Mouse (Mus musculus) kidney, postnatal 14 days (tissue): ENCODE measurements around the gene Nat14.

Experiments used
- DNase-seq: peaks from one replicate; pipeline ENCODE4 v3.0.0; 2022; ENCODE audit warnings: mixed read lengths

The Nat14 gene

DNA sequence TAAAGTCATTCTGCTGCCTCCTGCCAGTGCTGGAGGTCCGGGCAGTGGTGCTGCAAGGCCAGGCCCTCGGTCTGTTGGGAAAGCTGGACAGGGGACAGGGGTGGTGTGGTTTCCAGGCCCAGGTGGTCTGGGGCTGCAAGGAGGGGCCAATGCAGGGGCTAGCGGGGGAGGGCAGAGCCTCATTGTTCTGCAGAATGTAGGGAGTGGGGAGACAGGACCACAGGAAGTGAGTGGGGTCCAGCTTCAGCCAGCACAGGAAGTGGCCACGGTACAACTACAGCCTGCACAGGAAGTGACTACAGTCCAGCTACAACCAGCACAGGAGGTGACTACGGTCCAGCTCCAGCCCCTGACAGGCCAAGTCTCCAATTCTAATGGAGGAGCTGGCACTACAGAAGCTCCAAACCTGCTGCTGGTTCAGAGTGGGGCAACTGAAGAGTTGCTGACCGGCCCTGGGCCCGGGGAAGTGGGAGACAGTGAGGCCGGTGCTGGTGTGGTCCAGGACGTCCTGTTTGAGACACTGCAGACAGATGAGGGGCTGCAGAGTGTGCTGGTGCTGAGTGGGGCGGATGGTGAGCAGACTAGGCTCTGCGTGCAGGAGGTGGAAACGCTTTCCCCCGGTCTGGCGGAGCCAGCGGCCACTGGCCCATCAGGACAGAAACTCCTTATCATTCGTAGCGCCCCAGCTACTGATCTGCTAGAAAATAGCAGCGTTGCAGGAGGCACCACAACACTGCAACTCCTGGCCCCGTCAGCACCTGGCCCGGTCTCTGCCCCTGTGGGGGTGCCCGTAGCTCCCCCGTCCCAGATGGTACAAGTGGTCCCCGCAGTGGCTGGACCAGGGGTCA lies 628 bp upstream of the Nat14 start:
- peak; percentile 6 for DNase-seq

DNA sequence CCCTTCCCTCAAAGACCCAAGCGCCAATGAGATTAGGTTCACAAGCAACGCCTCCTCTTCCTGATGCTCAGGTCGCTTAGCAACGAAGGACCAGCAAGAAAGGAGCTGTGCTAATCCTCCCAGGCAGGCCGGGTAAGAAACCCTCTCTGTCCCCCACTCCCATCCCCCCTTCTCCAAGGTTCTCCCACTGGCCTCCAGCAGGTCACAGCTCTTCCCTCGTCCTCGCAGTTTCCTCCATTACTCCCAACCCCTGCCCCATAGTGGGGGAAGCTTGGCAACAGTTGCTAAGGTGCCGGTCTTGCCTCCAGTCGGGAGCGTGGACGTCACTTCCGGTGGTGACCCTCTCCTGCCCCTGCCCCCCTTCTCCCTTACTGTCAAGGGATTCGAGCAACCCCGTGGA lies 680 bp downstream of the Nat14 start:
- DNase-seq = peak; percentile 84

DNA sequence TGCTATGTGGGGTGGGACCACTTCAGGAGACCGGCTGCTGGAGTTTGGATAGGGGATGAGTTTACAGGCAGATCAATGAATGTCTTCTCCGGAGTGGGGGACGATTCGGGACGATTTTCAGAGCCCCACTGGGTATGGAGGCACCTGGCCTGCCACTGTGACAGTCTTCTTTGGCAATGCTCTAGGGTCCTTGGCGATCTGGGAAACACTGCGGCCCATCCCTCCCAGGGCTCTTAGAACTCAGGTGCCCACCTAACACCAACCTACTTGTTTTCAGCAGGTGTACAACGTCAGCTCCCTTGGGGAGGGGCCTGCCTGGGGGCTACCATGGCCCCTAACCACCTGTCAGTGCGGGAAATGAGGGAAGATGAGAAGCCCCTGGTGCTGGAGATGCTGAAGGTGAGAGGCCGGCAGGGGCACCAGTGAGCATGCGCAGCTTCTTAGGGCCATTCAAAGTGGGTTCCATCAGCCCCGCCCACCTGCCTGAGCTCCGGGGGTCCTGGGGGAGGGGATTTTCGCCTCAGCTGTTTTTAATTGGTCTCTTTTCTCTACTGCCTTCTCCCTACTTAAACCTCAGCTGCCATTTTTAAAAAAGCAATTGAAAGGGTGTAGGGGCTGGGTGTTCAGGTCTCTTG lies 1.2 kb downstream of the Nat14 start:
- DNase-seq = peak; percentile 62

DNA sequence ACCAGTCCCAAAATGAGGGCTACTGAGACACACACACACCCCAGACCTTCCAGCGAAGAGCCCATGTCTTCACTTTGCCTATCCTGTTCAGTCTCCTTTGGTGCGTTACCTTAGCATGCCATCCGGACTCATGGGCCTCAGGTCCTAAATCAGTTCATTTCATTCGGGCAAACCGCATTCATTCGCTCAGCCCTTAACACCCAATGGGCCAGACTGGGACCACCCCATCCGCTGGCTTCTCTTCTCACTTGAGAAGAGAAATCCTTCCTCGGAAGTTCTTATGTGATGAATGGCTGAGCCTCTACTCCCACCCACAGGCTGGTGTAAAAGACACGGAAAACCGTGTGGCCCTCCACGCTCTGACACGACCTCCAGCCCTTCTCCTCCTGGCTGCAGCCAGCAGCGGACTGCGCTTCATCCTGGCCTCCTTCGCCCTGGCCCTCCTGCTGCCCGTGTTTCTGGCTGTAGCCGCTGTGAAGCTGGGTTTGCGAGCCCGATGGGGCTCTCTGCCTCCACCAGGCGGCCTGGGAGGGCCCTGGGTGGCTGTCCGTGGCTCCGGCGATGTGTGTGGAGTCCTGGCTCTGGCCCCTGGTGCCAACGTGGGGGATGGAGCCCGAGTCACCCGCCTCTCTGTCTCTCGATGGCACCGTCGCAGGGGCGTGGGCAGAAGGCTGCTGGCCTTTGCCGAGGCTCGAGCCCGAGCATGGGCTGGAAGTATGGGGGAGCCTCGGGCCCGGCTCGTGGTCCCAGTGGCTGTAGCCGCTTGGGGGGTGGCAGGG lies 1.9 kb downstream of the Nat14 start:
- peak; percentile 62 for DNase-seq

DNA sequence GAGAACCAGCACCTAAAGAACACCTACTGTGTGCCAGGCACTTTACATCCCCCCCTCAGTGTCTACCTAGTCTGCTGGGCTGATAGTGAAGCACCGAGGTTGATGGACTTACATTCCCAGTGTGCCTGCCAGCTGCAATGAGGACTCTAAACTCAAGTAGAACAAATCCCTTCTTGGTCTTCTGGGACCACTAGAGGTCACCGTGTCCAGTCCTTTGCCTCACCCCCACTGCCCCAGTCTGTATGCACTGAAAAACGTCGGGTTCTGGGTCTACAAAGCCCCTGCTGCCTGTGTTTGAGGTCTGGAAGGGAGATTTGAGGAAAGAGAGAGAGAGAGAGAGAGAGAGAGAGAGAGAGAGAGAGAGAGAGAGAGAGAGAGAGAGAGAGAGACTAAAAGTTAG lies 2.7 kb downstream of the Nat14 start:
- DNase-seq = no peak

DNA sequence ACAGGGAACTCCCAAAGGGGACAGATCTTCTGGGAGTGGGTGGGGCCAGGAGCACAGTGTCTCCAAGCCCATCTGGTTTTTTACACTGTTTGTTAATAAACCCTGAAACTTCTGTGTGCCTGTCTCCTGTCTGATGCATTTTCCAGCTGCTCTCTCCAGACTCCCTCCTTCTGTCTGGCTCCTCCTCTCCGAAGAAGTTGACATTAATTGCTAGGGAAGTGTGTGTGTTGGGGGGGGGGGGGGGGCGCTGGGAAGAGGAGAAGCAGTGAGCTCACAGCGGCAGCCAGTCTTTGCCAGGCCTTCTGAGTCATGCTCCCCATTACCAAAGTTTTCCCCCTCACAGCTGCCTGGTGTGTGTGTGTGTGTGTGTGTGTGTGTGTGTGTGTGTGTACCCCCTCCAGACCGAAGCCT lies 3.1 kb downstream of the Nat14 start:
- DNase-seq = peak; percentile 46

DNA sequence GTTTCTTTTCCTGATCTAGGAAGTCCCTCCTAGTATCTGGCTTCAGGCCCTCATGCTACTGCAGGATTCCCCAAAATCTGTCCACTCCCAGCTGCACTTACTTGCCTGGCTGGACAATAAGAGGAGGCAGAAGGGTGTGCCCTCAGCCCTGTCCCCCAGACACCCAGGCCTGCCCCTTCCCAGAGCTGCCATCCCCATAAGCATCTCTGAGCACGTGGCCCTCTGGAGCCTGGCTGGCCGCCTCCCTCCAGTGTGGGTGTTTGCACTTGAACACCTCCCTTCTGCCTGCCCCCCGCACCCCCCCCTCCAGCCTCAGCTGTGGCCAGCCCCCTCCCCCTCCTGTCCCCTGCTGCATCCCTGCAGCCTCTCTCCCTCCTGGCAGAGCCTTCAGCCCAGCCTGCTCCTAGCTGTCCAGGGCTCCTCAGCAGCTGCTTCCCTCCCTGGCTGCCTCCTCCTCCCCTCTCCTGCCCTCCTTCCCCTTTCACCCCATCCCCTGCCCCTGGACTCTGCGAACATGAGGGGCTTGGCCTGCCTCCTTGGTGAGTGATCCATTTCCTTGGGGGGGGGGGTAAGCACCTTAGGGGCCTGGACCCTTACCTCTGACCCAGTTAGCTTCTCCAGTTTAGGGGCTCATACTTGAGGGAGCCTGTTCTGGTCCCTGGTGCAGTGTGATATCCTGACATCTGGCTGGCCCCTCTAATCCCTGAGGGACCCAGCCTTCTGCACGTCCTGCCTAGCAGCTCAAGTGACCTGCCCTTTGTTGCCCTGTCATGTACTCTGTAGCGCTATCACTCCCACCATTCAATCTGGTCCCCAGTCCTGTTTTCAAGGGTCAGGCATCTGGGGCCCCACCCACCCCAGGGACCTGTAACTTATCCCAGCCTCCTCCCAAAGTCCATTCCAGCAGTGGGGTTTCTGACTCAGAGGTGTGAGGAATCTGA lies 3.9 kb downstream of the Nat14 start, which contains the start of gene Ssc5d:
TSS of gene Ssc5d (plus strand) at position 345 of the 941 bp plus-strand sequence.
- peak; percentile 37 for DNase-seq

DNA sequence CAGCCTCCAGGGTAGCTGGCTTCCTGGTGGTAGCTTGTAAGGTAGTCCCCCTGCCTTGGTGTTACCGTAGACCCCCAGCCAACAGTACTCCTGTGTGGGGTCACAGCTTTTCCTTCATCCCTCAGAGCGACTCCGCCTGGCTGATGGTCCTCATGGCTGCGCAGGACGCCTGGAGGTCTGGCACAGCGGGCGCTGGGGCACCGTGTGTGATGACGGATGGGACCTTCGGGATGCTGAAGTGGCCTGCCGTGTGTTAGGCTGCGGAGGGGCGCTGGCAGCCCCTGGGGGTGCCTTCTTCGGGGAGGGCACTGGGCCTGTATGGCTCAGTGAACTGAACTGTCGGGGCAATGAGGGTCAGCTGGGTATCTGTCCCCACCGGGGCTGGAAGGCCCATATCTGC lies 5.0 kb downstream of the Nat14 start:
- DNase-seq = no peak

DNA sequence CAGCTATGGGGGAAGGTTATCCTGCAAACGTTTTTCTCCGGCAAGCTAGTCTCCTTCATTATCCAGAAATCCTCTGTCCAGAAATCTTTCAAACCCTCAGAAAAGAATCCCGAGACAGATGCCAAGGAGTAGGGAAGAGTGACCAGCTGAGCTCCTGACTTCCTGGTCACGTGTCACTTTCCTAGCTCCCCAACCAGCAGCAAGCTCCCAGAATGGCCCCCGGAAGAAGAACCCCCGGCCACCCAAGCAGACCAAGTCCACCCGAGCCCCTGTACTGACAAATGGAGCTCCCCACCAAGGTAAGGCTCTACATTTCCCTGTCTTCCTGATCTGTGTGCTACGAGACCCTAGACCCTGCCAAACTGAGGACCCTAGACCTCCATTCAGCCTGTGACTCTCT lies 5.9 kb downstream of the Nat14 start:
- peak; percentile 33 for DNase-seq

DNA sequence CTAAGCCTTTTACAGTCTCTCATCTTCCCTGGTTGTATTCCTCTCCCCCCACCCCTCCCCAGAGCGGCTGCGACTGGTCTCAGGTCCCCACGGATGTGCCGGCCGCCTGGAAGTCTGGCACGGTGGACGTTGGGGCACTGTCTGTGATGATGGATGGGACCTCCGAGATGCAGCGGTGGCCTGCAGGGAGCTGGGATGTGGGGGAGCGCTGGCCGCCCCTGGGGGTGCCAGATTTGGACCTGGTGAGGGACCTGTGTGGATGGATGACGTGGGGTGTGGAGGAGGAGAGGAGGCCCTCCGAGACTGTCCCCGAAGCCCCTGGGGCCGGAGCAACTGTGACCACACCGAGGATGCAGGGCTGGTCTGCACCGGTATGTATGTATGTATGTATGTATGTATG lies 6.5 kb downstream of the Nat14 start:
- DNase-seq = no peak

DNA sequence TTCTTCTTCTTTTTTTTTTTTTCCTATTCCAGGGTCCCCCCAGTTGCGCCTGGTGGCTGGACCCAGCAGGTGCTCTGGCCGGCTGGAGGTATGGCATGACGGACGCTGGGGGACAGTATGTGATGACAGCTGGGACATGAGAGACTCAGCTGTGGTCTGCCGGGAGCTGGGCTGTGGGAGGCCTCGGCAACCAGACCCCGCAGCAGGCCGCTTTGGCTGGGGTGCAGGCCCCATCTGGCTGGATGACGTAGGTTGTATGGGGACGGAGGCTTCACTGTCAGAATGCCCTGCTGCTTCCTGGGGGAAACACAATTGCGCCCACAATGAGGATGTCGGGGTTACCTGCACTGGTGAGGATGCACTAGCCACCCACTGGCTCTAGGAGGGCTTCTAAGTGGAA lies 11.3 kb downstream of the Nat14 start:
- no peak for DNase-seq

DNA sequence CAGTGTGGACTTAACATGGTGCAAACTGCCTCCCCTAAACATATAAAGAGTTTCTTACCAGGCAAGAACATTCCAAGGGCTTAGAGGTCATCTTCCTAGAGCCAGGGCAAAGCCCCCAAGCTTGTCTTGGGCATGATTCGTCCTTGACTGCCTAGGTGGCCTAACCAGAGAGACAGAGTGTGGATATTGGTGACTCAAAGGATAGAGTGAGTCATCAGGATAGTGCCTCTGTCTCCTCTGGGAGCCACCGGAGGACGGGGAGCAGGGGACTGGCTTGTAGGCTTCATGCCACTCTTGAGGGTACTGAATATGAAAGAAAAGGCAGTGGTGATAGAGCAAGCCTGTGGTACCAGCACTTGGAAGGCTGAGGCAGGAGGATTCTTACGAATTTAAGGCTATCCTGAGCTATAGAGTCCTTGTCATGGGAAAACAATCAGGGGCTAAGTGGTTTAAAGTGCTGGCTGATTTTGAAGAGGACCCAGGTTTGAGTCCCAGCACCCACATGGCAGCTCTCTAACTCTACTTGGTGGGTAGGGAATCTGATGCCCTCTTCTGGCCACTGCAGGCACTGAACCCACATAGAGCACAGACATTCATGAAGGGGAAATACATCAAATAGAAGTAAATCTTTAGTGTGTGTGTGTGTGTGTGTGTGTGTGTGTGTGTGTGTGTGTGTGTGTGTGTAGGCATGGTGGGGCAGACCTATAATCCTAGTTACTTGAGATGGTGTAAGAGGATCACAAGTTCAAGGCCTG lies 12.5 kb downstream of the Nat14 start:
- DNase-seq = no peak

DNA sequence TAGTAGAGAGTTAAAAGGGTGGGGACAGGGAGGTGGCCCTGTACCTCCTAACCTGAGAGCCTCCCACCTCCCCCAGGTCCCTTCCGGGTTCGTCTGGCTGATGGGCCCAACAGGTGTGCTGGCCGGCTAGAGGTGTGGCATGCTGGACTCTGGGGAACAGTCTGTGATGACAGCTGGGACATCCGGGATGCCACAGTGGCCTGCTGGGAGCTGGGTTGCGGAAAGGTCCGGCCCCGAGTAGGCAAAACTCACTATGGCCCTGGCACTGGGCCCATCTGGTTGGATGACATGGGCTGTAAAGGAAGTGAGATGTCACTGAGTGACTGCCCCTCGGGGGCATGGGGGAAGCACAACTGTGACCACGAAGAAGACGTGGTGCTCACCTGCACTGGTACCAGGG lies 15.0 kb downstream of the Nat14 start:
- no peak for DNase-seq

DNA sequence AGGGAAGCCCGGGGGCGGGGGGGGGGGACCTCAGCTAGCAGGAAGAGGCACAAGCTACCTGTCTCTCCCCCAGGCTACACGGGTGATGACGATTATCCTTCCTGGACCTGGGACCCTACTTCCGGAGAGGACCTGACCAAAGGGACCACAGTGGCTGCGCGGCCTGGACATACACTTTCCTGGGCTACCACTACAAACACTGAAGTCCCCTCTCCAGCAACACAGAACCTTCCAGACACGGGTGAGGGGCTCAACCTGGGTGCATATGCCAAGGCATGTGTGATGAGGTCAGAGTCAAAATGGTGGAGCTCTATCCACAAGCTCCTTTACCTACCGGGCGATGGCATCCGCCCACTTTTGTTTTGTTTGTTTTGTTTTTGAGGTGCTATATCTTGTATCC lies 15.6 kb downstream of the Nat14 start:
- no peak for DNase-seq

DNA sequence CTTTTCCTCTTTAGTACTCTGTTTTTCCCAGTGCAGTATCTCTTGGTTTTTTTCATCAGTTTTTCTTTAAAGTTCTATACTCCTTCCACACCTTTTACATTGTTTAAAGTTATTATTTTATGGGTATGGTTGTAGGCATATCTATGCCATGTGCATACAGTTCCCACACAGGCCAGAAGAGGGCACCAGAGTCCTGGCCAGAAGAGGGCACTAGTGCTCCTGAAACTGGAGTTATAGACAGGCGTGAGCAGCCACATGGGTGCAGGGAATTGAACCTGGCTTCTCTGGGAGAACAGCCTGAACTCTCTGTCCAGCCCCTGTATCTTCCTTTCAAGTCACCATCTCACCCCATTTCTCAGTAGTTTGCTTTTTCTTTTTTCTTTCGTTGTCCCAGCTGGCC lies 16.6 kb downstream of the Nat14 start:
- peak; percentile 73 for DNase-seq

DNA sequence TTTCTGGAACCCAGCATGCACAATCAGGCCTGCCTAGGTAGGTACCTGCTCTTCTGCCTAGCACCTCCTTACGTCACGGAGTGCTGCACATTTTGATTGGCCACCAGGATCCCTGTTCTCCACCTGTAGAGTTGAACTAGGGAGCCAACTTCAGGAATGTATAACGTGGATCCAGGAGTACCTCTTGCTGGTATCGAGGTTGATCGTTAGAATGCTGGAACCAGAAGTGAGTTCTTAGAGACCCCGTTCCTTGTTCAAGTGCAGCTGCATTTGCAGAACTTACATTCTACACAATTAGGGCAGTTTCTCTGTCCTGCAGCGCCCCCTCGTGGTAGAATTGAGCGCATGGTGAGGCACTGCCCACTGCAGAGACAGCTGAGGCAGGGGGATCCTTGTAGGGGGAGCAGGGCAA lies 18.2 kb downstream of the Nat14 start:
- DNase-seq = peak; percentile 89

DNA sequence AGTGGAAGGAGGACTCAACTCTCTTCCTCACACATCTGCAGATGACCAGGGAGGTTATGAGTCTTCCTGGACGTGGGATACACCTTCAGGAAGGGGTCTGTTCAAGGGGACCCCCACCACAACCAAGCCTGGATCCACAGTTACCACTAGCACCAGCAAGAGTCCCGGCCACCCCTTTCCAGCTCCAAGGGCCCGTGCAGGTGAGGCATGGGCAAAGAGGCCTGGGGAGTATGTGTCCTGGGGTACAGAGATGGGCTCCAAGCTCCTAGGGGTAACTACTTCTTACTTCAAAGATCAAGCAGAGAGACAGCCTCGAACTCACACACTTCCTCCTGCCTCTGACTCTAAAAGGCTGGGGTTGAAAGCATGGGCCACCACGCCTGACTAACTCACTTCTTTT lies 20.8 kb downstream of the Nat14 start:
- DNase-seq = no peak

DNA sequence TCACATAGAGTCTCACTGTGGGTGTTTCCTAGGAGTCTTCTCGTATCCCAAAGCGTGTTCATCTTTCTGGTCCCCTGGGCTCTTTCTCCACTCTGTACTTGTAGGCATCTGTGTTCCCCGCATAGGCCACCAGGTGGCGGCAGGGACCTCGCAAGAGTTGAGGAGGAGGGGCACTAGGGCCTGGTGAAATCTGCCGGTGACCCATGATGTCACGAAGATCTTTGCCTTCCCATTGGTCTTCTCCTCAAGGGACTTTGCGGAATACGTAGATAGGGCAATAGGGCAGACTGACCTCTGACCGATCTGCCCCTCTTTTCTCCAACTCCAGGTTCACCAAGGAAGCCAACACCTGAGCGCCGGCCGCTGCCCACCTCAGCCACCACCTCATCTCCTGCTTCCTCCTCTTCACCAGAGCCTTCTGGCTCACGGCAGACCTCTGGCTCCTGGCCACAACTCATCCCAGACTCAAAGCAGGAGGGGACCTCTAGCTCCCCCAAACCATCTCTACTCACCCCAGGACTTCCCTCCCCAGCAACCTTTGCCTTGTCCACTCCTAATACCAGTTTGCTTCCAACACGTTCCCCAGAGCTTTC lies 21.5 kb downstream of the Nat14 start:
- DNase-seq = peak; percentile 94

DNA sequence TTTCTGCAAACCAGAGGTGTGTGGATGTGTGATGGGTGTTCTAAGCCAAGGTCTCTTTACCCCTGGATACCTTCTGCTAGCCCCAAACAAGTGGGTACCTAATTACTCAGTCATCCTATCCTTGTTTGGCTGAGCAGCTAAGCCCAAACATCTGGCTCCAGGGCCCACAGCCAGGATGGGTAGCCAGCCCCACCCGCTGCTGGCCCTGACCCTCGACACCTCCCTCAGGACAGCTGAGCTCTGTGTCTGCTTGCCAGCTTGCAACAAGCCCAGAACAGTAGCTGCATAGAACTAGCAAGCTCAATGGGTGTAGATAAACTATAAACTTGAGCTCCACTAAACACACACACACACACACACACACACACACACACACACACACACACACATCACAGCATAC lies 26.0 kb downstream of the Nat14 start:
- no peak for DNase-seq

DNA sequence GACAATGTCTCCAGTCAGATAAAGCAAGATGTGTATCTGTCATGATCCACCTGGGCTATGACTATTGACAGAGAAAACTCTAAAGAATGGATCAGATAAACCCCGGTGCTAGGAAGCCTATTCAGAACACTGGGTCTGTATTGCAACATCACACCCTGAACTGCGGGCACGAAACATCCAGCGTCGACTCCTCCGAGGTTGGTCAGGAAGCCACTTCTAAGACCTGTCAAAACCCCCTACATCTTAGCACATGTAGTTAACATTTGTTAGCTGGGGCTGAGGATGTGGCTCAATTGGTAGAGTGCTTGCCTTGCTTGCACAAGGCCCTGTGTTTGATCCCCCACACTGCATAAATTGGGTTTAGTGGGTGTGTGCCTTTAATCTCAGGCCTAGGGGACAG lies 26.6 kb downstream of the Nat14 start:
- DNase-seq = no peak
